Comparison of ENCODE assay signal across 10 mouse cellular contexts in the genomic region with DNA sequence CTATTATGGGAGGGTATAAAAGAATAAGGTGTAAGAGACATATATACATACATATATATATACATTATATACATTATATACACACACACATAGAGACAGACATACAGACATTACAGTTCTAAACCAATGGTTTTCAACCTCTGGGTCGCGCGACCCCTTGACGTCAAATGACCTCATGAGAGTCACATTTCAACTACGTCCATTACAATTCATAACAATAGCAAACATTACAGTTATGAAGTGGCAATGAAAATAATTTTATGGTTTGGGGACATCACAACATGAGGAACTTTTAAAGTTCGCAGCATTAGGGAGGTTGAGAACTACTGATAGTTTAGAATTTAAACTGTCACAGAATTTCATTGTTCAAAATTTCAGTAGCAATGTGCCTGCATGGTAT. TPM values are rescaled to one million over a fixed set of nuclear protein-coding genes. Genes with fewer than 3 reads are reported as not detected.
DNase-seq lines count a peak whose midpoint lies in the region; ATAC-seq and TF ChIP-seq lines count a peak whose summit lies in the region.
"Had no signal": no experiment of that assay in that cellular context is flagged by ENCODE, and none has a peak within 500 bp of the region (broad histone marks: within the 10 kb centered on the region; RNA-seq: fewer than 3 reads in every experiment).

No protein-coding gene starts in this region.

- no peaks in the 10 kb centered on the region for H3K9me3 ChIP-seq in kidney, postnatal 0 days (replicated peaks; ENCODE audit: low read length)
- H3K9me3 ChIP-seq in forebrain, embryonic 10.5 days: peaks cover 3% of the 10 kb centered on the region; the same call in 1 of the 2 replicates
- no peaks in the 10 kb centered on the region for H3K9me3 ChIP-seq in intestine, embryonic 15.5 days
- no peaks in the 10 kb centered on the region for H3K9me3 ChIP-seq in midbrain, embryonic 16.5 days (replicated peaks; ENCODE audit: control insufficient read depth, low read length, poor library complexity, severe bottlenecking)

- no peaks in the 10 kb centered on the region for H3K36me3 ChIP-seq in kidney, postnatal 0 days (ENCODE audit: insufficient read depth, low read length)
- 0 out of 2 replicates have a peak, but pooled peaks cover 3% of the 10 kb centered on the region for H3K36me3 ChIP-seq in forebrain, embryonic 10.5 days (replicated peaks)
- H3K36me3 ChIP-seq in intestine, embryonic 15.5 days: no peaks in the 10 kb centered on the region
- H3K36me3 ChIP-seq in midbrain, embryonic 16.5 days (ENCODE audit: control insufficient read depth, insufficient read depth, low read length): no peaks in the 10 kb centered on the region

- peak overlapping the region; percentile 92 for H3K4me3 ChIP-seq in kidney, postnatal 0 days (replicated peaks; ENCODE audit: low read depth, low read length)
- peak overlapping the region; percentile 75 for H3K4me3 ChIP-seq in forebrain, embryonic 10.5 days
- peak overlapping the region; percentile 95 for H3K4me3 ChIP-seq in intestine, embryonic 15.5 days (replicated peaks)
- peak overlapping the region; percentile 98 for H3K4me3 ChIP-seq in midbrain, embryonic 16.5 days (ENCODE audit: low read depth, low read length)

- DNase-seq in kidney, postnatal 0 days (ENCODE audit: low spot score): no peak
- DNase-seq in kidney, postnatal 14 days: no peak
- no peak for DNase-seq in forebrain, embryonic 10.5 days (ENCODE audit: extremely low spot score, low spot score)
- DNase-seq in gastrocnemius, postnatal 10 days: no peak
- DNase-seq in adrenal gland, adult 8-10 months: no peak
- no peak for DNase-seq in Muller cell, postnatal 12 days (ENCODE audit: inconsistent ontology term)
- DNase-seq: left cerebral cortex, postnatal 4 days had no signal

- TF ChIP-seq CTCF in kidney, postnatal 0 days (IDR thresholded peaks at IDR 0.05; ENCODE audit: low read depth): no peak

- ATAC-seq in kidney, postnatal 0 days (replicated peaks; ENCODE audit: low FRiP score, low read depth): no peak
- ATAC-seq in intestine, embryonic 15.5 days: no peak
- ATAC-seq in midbrain, embryonic 16.5 days: no peak
- ATAC-seq: Patski had no signal

- WGBS in kidney, postnatal 0 days: 72% methylated on average over 6 of the region's 6 CpGs
- WGBS in forebrain, embryonic 10.5 days: 89% methylated on average over 6 of the region's 6 CpGs
- 69% methylated on average over 6 of the region's 6 CpGs for WGBS in intestine, embryonic 15.5 days
- WGBS in midbrain, embryonic 16.5 days: 74% methylated on average over 6 of the region's 6 CpGs

- no peak overlapping the region for H3K27ac ChIP-seq in kidney, postnatal 0 days
- 0 out of 2 replicates have a peak overlapping the region, but pooled peaks have one; percentile 96 for H3K27ac ChIP-seq in forebrain, embryonic 10.5 days
- H3K27ac ChIP-seq in intestine, embryonic 15.5 days: no peak overlapping the region
- no peak overlapping the region for H3K27ac ChIP-seq in midbrain, embryonic 16.5 days (ENCODE audit: low read length)

- H3K27me3 ChIP-seq in kidney, postnatal 0 days (ENCODE audit: insufficient read depth, low read length): no peaks in the 10 kb centered on the region
- H3K27me3 ChIP-seq in forebrain, embryonic 10.5 days (ENCODE audit: poor library complexity, severe bottlenecking): no peaks in the 10 kb centered on the region
- no peaks in the 10 kb centered on the region for H3K27me3 ChIP-seq in intestine, embryonic 15.5 days (replicated peaks)
- no peaks in the 10 kb centered on the region for H3K27me3 ChIP-seq in midbrain, embryonic 16.5 days (ENCODE audit: control insufficient read depth, insufficient read depth, low read depth, low read length)
- H3K27me3 ChIP-seq: Patski had no signal

- H3K4me2 ChIP-seq in kidney, postnatal 0 days (ENCODE audit: low read length): peak overlapping the region; percentile 80
- H3K4me2 ChIP-seq in intestine, embryonic 15.5 days (replicated peaks): peak overlapping the region; percentile 76
- peak overlapping the region; percentile 60 for H3K4me2 ChIP-seq in midbrain, embryonic 16.5 days (ENCODE audit: low read length)

- H3K9ac ChIP-seq in kidney, postnatal 0 days (ENCODE audit: low read depth, low read length): peak overlapping the region; percentile 98; the same call in 1 of the 2 replicates
- H3K9ac ChIP-seq in intestine, embryonic 15.5 days: 0 out of 2 replicates have a peak overlapping the region, but pooled peaks have one; percentile 91
- H3K9ac ChIP-seq in midbrain, embryonic 16.5 days (ENCODE audit: low read depth, low read length): no peak overlapping the region

- no peaks in the 10 kb centered on the region; the same call in 1 of the 2 replicates for H3K4me1 ChIP-seq in kidney, postnatal 0 days (replicated peaks; ENCODE audit: insufficient read depth, low read length)
- H3K4me1 ChIP-seq in forebrain, embryonic 10.5 days: peaks cover 26% of the 10 kb centered on the region
- no peaks in the 10 kb centered on the region for H3K4me1 ChIP-seq in intestine, embryonic 15.5 days (replicated peaks)
- peaks cover 18% of the 10 kb centered on the region for H3K4me1 ChIP-seq in midbrain, embryonic 16.5 days (ENCODE audit: control insufficient read depth, insufficient read depth, low read length)

RNA-seq across cellular contexts. Expression of a gene that starts 1.5 kb away (rescaled TPM):
- 4.3 and 4.7 TPM in 2 replicates for polyA plus RNA-seq in kidney, postnatal 0 days (2015; fragmentation: Nextera tagmentation; extraction: Ambion mirVana)
- 3.0 and 3.7 TPM in 2 replicates for polyA plus RNA-seq in forebrain, embryonic 10.5 days (2016; fragmentation: Nextera tagmentation; extraction: Ambion mirVana)
- 3.5 and 3.9 TPM in 2 replicates for polyA plus RNA-seq in intestine, embryonic 15.5 days (2015; fragmentation: Nextera tagmentation; extraction: Ambion mirVana)
- polyA plus RNA-seq in midbrain, embryonic 16.5 days (2015; fragmentation: Nextera tagmentation; extraction: Ambion mirVana): 3.9 TPM in 2 replicates
- 10 to 100 TPM; 31.6 to 32.5 TPM for total RNA-seq in gastrocnemius, postnatal 10 days (2021)
- 10 to 100 TPM in 2 of 4 experiments, 1 to 10 TPM in 2; 7.5 to 15.7 (median 11.4) TPM for total RNA-seq in adrenal gland, adult 8-10 months (2022)

RNA-seq across cellular contexts. Expression of a gene that starts 40.8 kb away (rescaled TPM):
- 0.78 and 0.85 TPM in 2 replicates for polyA plus RNA-seq in kidney, postnatal 0 days (2015; fragmentation: Nextera tagmentation; extraction: Ambion mirVana)
- 0.86 and 1.4 TPM in 2 replicates for polyA plus RNA-seq in forebrain, embryonic 10.5 days (2016; fragmentation: Nextera tagmentation; extraction: Ambion mirVana)
- polyA plus RNA-seq in intestine, embryonic 15.5 days (2015; fragmentation: Nextera tagmentation; extraction: Ambion mirVana): 1.9 and 2.0 TPM in 2 replicates
- 0.75 and 0.88 TPM in 2 replicates for polyA plus RNA-seq in midbrain, embryonic 16.5 days (2015; fragmentation: Nextera tagmentation; extraction: Ambion mirVana)
- total RNA-seq in gastrocnemius, postnatal 10 days (2021): 1 to 10 TPM in 1 of 2 experiments, under 1 TPM in 1; 0.94 to 1.5 TPM
- under 1 TPM; 0.35 to 0.46 (median 0.41) TPM for total RNA-seq in adrenal gland, adult 8-10 months (2022)
